Mouse (Mus musculus) lung, postnatal 14 days (tissue): Measurements from ENCODE around the gene Sh3gl2.

Experiments
- DNase-seq: peaks from one replicate; pipeline ENCODE4 v3.0.0; 2021

Gene Sh3gl2

DNA sequence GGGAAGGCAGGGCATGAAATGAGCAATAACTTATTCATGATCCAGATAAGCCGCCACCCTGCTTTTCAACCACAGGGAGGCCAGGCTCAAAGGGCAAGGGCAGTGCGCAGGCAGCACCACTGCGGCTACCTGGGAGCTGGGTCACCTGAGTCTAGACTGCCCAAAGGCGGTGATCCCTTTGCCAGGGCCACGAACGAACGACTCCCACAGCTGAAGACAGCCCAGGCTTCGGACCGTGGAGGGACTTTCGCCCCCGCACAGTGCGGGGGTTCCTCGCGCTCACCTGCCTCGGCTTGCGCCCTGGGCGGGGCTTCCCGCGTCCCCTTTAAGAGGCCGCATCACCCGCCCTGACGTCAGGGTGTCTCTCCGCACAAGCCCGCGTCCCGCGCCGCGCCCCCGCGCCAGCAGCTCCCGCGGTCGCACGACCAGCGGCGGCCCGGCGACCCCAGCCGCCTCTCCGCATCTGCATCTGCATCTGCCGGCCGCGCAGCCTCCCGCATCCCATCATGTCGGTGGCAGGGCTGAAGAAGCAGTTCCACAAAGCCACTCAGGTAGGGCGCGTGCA lies at the start of gene Sh3gl2:
Gene Sh3gl2, plus strand, starts transcription at position 56 of the 565 bp plus-strand sequence.
- DNase-seq = peak; percentile 40

DNA sequence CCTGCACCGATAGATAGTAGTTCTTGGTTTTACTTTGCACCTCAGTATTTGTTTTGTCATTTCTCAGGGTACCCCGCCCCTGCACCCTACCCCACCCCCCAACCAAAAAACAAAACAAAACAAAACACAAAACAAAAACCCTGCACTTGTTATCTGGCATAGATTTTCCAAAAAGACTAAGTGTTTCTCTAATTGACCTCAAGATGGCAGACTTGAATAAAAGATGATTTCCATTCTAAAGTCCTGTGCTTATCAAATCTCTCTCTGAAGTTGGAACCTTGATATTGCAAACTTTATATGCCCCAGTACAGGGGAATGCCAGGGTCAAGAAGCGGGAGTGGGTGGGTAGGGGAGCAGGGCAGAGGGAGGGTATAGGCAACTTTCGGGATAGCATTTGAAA lies 43.8 kb upstream of the Sh3gl2 start:
- DNase-seq = no peak

DNA sequence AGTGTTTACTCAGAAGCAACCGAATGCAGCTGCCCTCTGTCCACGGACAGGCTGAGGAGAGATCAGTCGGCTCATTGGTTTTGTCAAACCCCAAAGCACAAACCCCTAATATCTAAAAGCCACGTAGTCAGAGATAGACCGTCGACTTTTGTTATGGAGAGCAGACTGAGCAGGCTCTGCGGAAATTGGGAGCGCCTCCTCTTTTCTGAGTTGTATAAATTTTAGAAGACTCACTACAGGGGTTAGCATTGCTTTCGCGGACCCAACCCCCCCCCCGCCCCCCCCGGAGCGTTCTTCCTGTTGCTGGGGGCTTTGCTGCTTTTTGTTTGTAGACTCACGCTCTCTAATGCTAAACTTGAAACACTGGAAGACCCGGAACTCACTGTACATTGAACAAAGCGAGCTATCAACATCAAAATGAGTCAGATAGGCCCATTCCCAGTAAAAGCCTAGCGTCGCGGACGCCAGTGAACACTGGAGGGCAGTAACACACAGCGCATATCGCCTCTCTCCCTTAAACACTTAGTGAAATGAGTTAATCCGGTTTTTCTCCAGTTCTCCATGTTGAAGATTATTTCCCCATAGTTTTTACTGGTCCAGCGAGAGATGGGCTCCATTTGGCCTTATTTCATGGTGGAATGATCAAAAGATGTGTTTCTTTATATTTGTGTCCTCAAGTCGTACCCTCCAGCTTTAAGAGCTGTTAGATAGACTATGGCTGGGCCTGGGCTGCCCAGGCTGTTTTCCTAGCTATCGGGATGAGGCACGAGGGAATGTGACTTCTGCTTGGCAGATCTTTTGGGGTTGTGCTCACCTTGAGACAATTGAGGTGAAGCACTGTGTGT lies 42.2 kb upstream of the Sh3gl2 start:
- peak; percentile 37 for DNase-seq

DNA sequence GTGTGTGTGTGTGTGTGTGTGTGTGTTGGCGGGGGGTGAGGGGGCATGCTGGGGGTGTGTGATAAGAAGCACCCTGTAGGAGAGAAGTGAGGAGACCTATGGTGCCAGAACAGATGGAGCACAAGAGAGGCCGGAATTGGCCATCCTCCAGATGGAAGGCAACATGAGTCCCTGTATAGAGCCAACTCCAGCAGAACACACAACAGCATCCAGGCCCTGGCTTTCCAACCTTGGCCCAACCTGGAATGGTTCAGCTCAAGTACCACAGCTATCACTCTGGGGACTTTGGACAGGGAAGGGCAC lies 41.7 kb upstream of the Sh3gl2 start:
- DNase-seq = no peak

DNA sequence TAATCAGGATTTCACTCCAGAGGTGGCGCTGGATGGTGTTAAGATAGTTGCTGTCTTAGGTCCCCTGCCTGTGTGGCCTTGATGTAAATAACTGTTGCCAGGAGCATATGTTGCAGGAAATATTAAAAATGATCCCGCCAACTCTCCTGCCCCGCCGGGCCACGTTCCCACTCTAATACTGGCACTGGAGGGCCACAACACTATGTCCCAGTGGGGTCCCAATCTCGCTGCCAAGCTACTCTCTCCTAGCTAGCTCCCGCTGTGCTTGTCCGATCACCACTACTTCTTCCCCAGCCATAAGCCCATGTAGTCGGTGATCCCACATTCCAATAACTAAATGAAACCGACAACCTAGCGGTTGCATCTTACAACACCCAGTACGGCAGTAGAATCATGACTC lies 36.9 kb upstream of the Sh3gl2 start:
- no peak for DNase-seq

DNA sequence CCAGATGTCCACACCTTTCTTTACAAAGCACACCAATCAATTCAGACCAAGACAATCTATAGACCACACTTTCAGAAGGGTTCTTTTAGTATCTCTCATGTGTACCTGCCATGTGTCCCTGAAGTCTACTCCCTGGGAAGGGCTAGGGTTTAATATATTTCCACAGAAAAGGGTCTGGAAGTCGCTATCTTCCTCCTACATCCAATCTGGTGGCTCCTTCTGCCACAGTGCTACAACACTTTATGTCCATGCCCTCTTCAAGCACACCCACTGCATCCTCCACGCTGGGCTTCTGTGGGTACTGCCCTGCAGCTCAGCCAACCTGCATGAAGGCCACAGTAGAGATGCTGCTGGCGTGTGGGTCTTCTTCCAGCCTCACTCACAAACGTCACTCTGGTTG lies 29.5 kb upstream of the Sh3gl2 start:
- DNase-seq = no peak

DNA sequence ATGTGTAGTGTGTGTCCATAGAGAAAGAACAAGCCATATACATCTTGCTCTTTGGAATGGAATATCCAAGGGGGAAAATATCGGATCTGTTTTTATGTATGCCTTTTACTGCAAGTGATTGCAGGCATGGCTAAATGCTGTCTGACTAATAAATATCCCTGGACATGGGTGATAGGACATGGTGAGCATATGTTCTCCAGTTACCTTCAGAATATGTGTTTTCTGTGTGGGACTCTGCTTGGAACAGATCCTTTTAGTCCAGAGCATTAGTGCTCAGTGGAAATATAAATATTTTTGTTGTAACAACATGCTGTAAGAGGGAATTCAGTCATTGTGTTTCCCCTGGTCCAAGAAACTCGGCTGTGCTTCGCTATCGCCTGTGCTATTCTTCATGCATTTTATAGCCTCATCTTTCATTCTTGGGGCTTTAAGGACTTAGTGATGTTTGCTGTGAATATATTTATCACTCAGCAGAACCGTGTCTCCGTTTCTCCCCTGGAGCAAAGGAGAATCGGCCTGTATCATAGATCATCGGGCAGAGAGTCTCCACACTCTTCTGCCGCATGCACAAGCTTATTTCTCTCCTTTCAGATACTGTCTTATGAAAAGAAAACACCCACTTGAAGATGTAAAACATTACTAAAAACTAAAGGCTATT lies 26.4 kb upstream of the Sh3gl2 start:
- DNase-seq = no peak

DNA sequence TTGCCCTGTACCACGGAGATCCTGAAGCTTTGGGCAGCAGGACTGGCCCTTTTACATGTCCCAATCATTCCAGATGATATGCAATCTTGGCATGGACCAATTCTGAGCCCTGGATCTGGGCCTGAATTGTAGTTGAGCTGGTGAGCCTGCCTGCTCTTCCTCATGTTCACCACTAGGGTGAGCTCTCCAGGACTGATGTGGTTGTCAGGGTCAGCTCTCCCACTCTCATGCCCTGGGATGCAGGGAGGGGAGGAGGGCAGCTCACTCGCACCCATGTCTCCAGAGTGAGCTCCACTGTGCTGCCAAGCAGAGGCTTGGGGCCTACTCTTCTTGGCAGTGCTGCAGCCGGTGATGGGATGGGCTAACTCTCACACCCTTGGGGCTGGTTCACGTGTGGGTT lies 18.9 kb upstream of the Sh3gl2 start:
- no peak for DNase-seq

DNA sequence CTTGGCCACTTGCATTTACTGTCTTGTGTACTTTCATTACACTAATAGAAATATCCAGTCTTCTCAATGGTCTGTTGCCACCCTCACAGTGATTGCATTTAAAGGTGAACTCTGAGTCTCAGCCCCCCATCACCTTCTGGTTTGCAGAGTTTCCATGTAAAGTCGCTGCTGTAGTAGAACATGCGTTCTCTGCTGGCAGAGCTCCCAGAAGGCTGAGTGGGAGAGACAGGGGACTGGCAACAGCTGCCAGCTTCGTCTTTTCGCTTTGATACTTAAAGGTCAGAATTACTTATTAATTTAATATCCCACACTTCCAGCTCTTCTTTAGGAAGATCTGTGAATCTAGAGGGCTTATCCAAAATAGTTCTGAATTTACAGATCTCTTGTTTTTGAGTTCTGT lies 8.7 kb upstream of the Sh3gl2 start:
- DNase-seq = no peak

DNA sequence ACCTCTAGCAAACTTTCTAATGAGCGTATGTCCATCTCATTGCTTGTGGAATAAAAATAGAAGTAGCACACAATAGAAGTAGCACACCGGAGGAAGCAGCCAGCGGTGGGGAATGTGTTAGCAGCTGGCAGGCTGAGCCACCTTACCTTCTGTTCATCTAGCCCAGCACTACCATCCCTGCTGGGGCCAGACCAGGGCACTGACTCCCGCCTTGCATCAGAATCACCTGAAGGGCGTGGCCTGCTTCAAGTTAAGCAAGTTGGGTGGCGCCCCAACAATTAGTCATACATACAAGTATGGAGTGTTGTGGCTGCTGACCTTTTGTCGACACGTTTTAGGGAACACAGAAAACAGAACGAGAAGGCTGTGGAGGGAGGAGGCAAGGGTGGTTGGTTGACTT lies 6.5 kb upstream of the Sh3gl2 start:
- no peak for DNase-seq

DNA sequence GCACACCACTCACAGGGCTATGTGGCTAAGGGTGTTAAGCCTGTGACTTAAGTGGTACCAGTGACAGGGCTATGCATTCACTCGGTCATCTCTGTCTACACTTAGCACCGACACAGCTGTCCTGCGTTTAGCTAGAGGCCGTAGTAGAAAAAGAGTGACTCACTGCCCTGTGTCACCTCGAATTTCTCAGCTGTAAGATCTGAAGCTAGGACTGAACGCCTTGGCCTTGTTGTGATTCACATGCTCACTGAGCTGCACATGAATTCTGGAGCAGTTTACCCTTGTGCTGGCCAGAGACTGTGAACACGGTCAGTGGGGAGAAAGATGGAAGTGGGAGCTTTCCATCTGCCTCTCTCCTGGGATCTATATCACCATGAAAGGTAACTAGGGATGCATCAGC lies 2.3 kb upstream of the Sh3gl2 start:
- no peak for DNase-seq

DNA sequence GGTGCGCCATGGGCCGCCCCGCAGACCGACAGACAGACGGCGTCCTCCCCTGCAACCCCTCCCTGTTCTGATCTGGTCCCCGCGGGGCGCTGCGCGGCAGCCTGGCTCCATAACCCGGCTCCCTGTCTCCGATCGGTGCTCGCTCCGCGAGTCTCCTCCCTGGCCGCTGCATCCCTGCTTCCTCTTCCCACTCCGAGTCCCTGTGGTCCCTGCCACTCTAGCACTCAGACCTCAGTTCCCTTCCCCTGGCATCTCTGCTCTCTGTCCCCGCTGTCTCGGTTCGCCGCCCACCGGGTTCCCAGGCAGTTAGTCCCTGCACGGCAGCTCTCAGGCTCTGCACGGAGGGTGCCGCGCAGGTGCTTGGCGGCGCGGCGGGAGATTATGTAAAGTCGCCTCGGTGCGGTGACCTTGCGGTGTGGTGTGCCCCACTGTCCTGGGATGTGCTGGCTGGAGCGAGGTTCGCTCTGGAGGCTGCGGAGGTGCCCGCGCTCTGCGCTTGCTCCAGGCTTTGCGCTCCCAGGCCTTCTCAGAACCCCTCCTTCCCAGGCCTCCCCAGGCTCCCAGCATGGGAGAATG lies 798 bp downstream of the Sh3gl2 start:
- DNase-seq = no peak

DNA sequence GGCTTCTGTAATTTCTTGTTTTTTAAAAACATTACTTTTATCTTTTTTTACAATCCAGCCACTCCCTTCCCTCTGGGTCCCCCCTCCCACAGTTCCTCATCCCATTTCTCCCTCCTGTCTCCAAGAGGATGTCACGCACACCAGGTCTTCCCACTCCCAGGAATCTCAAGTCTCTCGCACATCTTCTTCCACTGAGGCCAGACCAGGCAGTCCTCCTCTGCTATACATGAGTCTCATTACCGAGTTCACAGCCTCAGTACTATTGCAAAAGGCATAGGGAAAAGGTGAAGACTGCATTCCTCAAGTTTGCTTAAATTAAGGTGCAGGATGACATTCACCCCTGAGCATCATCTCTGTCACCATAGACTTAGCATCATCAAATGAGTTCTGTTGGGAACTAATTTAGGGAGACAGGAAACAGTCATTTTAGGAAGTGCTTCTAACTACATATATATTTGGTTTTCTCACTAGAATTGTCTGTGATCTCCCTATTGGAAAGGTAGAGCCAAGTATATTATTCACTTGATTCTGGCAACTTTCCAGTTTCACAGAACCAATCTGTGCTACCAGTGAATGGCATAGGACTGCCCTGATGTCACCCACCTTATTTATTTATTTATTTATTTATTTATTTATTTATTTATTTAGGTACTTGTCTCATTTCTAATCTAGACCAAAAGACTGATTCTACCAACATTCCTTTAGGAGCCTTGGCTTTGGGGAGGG lies 1.9 kb downstream of the Sh3gl2 start:
- DNase-seq = no peak

DNA sequence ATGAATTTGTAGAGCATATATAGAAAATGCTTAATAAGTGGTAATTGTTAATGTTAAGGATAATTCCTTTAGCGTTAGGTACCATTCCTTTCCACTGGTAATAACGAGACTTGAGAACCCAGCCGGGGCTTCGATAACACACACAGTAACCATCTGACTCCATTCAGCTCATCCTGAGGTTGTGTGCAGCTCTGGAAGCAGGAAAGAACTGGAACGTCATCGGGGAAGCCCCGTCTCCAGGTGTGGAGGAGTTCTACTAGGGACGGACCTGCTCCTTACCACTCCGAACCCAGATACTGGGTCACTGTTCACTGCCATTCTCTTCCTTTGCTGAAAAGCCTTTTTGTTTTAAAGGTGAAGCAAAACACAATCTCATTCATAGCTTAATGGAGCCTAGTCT lies 2.6 kb downstream of the Sh3gl2 start:
- DNase-seq = no peak

DNA sequence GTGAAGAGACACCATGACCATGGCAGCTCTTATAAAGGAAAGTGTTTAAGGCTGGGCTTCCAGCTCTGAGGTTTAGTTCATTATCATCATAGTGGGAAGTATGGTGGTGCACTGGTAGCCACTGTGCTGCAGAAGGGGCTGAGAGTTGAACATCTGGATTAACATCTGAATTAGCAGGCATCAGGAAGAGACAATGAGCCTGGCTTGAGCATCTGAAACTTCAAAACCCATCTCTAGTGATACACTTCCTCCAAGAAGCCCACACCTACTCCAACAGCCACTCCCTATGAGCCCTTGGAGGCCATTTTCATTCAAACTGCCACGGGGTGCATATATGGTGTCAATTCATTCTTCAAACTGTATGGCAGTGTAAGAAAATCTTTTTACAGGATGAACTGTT lies 3.6 kb downstream of the Sh3gl2 start:
- DNase-seq = no peak

DNA sequence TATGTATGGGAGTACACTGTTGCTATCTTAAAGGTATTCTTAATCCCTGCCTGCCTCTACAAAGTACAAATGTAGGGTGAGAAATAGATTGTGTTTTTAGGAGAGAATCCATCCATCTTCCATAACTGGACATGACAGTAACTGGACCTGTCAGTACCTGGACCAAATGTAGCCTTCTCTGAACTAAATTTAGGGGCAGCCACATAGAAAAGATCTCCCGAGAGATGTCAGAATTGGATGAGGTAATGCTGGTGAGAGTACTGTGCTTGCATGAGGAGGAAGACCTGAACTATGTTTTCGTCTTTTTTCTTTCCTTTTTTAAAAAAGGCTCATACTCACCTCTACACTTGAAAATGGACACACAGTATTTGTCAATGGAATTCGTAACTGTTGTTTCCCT lies 6.0 kb downstream of the Sh3gl2 start:
- no peak for DNase-seq

DNA sequence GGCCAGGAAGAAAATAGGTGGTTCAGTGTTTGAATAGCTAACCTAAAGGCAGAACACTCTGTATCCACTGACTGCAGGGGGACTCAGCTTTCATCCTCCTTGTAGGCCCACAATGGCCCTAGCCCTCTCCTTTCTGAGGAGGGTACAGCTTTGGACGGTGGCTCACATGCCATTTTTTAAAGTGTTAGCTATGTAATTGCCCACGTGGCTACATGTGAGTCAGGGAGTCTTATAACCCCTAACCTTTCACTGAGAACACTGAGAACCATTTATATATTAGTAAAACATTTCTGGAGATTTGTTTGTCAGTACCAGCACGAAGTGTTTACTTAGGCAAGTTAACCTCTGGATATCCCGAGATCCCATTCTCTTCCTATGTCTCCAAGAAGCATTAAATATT lies 12.1 kb downstream of the Sh3gl2 start:
- no peak for DNase-seq

DNA sequence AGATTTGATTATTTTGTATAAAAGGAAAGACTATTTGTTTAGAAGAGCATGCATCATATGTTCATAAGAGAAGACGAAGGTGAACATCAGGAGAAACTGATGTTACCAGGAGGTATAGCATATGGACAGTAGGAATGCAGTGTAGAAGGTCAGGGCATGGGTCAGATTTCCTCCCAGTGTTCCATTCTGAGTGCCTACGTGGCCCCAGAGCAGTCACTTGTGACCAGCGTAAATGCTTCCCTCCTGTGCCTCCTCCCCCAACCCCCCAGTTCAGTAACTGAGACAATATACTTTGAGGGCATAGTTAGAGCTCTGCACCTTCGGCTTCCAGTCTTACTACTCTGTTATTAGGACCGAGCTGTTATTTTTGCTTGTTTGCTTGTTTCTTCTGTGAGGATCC lies 17.8 kb downstream of the Sh3gl2 start:
- no peak for DNase-seq

DNA sequence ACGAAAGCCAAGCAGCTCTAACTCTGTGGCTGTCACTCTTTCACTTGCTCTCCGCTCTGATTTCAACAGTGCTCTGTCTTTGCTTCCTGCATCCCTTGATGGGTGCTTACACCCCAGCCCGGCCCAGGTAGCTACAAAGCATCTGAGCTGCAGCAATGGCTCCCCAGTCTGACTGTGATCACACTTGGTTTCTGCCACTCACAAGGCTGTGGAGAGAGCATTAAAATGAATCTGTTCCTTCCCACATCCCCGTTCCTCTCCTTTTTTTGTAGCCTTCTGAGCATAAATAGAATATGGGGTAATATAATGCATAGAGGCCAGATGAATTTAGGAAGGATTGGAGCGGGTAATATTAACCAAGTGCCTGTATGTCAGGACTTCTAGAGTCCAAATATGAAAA lies 21.8 kb downstream of the Sh3gl2 start:
- DNase-seq = no peak

DNA sequence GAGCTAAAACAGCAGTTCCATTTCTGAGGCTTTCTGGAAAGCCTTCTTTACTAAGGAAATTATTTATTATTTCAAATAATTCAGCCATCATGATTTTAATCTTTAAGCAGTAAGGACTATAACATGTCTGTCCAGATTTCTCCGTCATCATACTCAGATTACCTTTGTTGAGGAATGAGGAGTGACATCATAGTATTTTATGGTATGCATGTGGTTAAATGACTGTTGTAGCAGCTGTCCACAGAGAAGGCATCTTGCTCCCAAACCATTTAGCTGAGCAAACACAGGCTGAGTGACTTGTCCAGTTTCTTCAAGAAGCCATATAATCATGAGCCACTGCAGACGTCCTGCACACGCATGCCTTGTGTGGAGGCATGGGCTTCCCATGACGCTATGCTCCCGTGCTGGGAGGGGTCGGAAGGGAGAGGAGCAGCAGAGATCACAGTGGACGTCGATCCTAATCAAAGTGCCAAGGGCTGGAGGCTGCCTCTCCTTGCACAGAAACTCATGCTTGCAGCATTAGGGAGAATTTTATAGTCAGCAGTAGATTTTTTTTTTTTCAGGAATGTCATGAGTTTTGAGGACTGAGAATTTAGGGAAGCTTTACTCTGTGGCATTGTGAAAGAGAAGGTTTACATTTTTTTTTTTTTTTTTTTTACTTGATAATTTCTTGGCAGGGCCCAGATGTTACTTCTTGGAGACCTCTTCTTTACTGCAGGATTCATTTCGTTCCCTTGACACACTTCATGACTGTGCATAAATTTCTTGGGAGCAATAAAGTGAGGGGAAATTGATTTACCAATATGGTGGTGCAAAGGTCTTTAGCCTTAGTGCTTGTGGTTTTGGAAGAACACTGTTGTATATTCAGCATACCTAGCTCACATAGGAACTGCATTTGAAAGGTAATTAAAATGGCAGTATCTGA lies 23.0 kb downstream of the Sh3gl2 start:
- no peak for DNase-seq

DNA sequence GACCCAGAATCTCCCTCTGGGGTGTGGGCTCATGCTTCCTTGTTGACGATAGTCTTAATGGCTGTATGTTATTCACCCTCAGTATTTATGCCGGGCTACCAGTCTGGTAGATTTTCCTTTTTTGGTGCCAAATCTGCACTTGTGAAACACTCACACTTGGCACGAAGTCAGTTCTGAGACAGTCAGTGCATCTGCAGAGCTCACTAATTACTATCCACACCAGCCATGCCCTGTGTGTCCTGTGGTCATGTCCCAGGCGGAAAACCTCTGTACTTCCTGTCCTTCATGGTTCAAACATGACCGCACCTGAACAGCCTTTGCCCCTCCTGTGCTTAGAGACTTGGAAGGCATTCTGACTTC lies 23.6 kb downstream of the Sh3gl2 start:
- DNase-seq = no peak
